Mouse (Mus musculus): ENCODE measurements around the gene Wdr59.

The Wdr59 gene

DNA sequence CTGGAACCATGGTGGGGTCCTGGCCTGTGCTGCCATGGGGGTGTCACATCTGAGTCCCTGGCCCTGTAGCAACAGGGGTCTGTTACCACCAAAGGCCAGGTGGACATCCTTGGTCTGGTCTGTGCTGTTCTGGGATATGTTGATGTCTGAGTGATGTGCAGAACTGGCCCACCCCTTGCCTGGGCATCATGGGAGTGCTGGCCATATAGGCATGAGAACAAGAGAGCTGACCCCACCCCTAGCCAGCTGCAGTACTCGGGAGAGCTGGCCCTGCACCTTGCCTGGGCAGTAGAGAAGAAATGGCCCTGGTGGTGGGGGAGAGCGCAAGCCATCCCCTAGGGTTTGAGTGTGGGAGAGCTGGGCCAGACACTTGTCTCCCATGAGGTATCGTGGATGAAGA, 102.7 kb downstream of the Wdr59 start:
- in situ Hi-C loops (cut with MboI; ENCODE audit: low sequenced_read_pairs), result no loop called here

GRCm38 (mm10) chr8:111418601-111419000, 103.3 kb downstream of the Wdr59 start:
- in situ Hi-C loops (cut with MboI; ENCODE audit: low sequenced_read_pairs), result no loop called here

GRCm38 (mm10) chr8:111417222-111417621, 104.7 kb downstream of the Wdr59 start:
- in situ Hi-C loops (cut with MboI; ENCODE audit: low sequenced_read_pairs), result no loop called here

GRCm38 (mm10) chr8:111403391-111403790, 118.5 kb downstream of the Wdr59 start:
- in situ Hi-C loops (cut with MboI; ENCODE audit: low sequenced_read_pairs), result no loop called here

All from CH12F3 (cell line).